Mouse (Mus musculus): ENCODE data around the gene Myh9.

The Myh9 gene

GRCm38 (mm10) chr15:77784039-77784824 is 57.7 kb downstream of the Myh9 start:
- no peak for DNase-seq

GRCm38 (mm10) chr15:77782449-77783014 is 59.4 kb downstream of the Myh9 start:
- no peak for DNase-seq

GRCm38 (mm10) chr15:77775186-77775963 is 66.6 kb downstream of the Myh9 start:
- peak; percentile 75 for DNase-seq

GRCm38 (mm10) chr15:77774303-77774702 is 67.7 kb downstream of the Myh9 start:
- no peak for DNase-seq

- no peak for DNase-seq
Measured at GRCm38 (mm10) chr15:77773099-77773915, 68.7 kb downstream of the Myh9 start.

- DNase-seq, result no peak
Measured at GRCm38 (mm10) chr15:77770942-77771341, 71.0 kb downstream of the Myh9 start.

GRCm38 (mm10) chr15:77770341-77770740 is 71.6 kb downstream of the Myh9 start:
- DNase-seq, result no peak

- DNase-seq, result no peak
Measured at GRCm38 (mm10) chr15:77766981-77767380, 75.0 kb downstream of the Myh9 start.

GRCm38 (mm10) chr15:77765484-77766093 is 76.4 kb downstream of the Myh9 start:
- no peak for DNase-seq

- DNase-seq, result no peak
Measured at GRCm38 (mm10) chr15:77764391-77765006, 77.5 kb downstream of the Myh9 start.

- no peak for DNase-seq
Measured at GRCm38 (mm10) chr15:77763702-77764101, 78.3 kb downstream of the Myh9 start.

- no peak for DNase-seq
Measured at GRCm38 (mm10) chr15:77763050-77763449, 78.9 kb downstream of the Myh9 start.

GRCm38 (mm10) chr15:77761561-77762380 is 80.2 kb downstream of the Myh9 start:
- DNase-seq, result peak; percentile 56

- no peak for DNase-seq
Measured at GRCm38 (mm10) chr15:77761083-77761482, 80.9 kb downstream of the Myh9 start.

- no peak for DNase-seq
Measured at GRCm38 (mm10) chr15:77760037-77760436, 81.9 kb downstream of the Myh9 start.

- DNase-seq, result no peak
Measured at GRCm38 (mm10) chr15:77757586-77758226, 84.3 kb downstream of the Myh9 start.

GRCm38 (mm10) chr15:77756848-77757247 is 85.1 kb downstream of the Myh9 start, which contains the start of gene Apol8:
Apol8 (minus strand) TSS chr15:77757003.
- peak; percentile 69 for DNase-seq

GRCm38 (mm10) chr15:77756081-77756480 is 85.9 kb downstream of the Myh9 start:
- no peak for DNase-seq

- peak; percentile 2 for DNase-seq
Measured at GRCm38 (mm10) chr15:77755132-77755531, 86.8 kb downstream of the Myh9 start.

- DNase-seq, result no peak
Measured at GRCm38 (mm10) chr15:77752443-77752842, 89.5 kb downstream of the Myh9 start.
